Mouse (Mus musculus) lung, postnatal 0 days (tissue): ENCODE measurements around the gene Abhd11.

Experiments
- CTCF ChIP-seq: IDR thresholded peaks from 2 replicates; pipeline ENCODE4 v1.5.1; 2016; ENCODE audit warnings: antibody characterized with exemption, mild to moderate bottlenecking
- EP300 ChIP-seq: IDR thresholded peaks from 2 replicates; pipeline ENCODE4 v1.6.1; 2016; ENCODE audit warnings: antibody characterized with exemption, mild to moderate bottlenecking, control low read depth

- TF ChIP-seq CTCF = peak; percentile 99
- TF ChIP-seq EP300 = no peak
Observed at GRCm38 (mm10) chr5:135015497-135015896, 6.5 kb downstream of the Abhd11 start.
